Mouse (Mus musculus) cerebellum, postnatal 10 days (tissue): ENCODE results near the gene Ranbp3.
"Not testable (repeated sequence)": the region's sequence is repeated elsewhere in the genome, so short reads cannot be mapped to it uniquely, and the experiment has no call there.

Experiments
- DNase-seq, 2 experiments: peaks; one replicate each; pipeline ENCODE4 v3.0.0; 2021; ENCODE audit warnings: mixed read lengths in 2 of 2

Gene Ranbp3

DNA sequence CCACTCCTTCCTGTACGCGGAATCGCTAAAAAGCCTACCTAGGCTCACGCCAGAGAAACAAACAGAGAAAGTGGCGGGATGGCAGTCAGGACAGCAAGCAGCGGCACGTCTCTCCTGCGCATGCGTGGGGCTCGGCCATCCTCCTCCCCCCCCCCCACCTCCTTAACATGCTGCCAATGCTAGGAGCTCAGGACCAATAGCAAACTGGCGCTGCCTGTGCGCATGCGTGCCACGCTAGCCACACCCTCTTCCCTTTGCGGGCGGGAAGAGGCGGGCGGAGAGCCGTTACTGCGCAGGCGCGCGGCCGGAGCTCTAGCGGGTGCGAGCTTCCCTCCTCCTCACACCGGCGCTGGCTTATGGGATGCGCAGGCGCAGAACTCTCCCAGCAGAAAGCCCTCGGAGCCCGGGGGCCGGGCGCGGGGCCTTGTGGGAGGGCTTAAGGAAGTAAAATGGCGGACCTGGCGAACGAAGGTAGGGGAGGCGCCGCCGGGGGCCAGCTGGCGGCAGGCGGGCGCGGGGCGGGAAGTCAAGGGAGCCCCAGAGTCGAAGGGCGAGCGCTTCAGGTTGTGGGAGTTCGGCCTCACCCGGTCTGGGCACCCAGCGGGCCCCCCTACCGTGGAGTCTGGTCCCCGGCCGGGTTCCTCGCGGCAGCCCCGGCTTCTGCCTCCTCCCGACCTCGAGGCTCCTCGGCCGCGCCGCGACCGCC, at the start of gene Ranbp3:
TSS of gene Ranbp3 (plus strand) at position 354 of the 706 bp plus-strand sequence.
- DNase-seq = peak; percentile 99 to 100

DNA sequence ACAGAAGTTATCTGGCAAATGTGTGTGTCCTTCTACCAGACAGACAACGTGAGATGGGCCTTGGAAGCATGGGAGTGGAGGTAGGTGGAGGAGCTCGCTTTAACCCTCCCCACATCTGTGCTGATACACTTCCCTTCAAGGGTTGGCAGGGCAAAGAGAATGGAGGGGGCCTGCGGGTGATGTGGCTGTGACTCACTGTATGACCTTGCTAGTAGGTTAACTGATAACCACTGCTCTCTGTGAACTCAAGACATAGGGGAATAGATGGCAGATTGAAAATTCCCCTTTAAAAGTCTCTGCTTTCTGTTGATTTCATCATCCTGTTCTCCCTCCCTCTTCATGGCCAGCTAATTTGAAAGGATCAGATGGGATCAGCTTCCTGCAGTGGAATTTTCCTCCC, 47.6 kb upstream of the Ranbp3 start:
- DNase-seq = no peak

DNA sequence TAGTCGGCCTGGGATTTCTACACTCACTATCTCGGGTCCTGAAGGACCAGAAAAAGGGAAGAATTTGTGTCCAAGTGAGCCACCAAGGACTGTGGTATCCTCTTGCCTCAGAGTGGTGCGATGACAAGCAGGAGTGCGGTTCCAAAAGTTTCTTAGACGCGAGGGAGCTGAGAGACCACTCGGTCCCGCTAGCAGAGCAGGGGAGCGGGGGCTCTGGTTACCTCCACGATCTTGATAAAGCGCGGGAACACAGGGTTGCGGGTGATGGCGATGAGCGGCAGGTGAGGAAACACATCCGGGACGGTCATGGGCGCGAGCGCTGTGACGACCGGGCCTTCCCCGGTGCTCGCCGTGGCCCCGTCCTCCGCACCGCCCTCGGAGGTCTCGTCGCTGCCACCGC, 46.8 kb upstream of the Ranbp3 start:
- no peak for DNase-seq

GRCm38 (mm10) chr17:56626754-56627470, 46.2 kb upstream of the Ranbp3 start, which contains the start of gene Lonp1:
TSS of gene Lonp1 (minus strand) at chr17:56626887.
- peak; percentile 99 for DNase-seq

DNA sequence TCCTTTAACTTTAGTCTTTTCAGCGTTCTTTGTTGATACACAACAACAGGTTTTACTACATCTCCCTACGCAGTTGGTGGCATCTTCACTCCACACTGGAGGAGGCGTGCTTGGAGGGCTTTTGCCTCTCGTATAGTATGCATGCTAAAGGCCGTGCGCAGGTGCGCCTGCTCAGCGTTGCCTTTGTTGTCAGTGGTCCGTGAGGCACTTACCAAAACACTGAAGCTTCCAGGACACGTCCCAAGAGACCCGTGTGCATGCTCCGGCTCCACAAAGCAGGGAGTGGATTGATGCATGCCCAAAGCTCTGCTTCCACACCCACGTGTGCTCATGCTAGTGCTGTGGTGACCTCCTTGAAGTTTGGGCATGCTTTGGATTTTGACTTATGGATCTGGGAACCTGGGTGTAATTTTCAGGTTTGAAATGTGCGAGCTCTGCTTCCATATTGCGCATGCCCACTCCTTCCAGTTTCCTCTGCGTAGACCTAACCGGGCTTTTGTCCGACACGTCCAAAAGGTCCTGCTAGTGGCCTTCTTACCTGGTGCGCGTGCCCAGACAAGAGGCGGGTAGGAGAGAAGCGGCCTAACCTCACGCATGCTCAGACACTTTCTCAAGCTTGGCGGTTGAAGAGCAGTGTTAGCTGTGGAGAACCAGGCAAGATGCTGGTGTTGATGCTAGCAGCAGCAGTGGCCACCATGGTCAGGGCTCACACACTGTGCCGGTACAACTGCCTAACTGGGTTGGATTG, 45.4 kb upstream of the Ranbp3 start, which contains the start of gene Catsperd:
TSS of gene Catsperd (plus strand) at position 614 of the 748 bp plus-strand sequence.
- DNase-seq = peak; percentile 46 to 59

DNA sequence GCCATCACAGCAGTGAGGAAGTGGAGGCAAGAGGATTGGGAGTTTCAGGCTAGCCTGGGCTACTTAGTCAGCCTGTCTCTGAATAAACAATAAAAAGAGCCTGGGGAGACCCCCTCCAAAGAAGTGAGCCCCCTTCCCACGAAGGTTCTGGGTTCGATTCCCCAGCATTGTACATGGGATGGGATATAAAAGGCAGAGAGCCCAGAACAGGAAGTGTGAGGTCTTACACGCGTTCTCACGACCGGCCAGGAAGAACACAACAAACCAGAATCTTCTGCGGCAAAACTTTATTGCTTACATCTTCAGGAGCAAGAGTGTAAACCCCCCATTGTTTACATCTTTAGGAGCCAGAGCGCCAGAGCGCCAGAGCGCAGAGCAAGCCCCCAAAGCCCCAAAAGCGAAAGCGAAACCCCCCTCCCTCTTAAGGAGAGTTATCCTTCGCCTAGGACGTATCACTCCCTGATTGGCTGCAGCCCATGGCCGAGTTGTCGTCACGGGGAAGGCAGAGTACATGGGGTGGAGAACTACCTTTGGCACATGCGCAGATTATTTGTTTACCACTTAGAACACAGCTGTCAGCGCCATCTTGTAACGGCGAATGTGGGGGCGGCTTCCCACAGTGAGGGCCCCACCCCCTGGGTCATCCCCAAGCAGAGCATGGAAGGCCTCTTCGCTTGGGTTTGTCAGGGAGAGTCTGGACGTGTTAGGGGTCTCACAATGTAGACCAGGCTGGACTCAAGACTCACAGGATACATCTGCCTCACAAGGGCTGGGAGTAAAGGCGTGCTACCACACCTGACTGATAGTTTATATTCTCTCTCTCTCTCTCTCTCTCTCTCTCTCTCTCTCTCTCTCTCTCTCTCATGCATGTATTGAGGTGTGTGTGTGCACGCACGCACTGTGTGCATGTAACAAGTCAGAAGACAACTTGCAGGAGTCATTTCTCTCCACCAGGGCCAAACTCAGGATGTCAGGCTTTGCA, 43.0 kb upstream of the Ranbp3 start:
- DNase-seq = not testable (repeated sequence)

GRCm38 (mm10) chr17:56631807-56632206, 41.3 kb upstream of the Ranbp3 start:
- no peak for DNase-seq

DNA sequence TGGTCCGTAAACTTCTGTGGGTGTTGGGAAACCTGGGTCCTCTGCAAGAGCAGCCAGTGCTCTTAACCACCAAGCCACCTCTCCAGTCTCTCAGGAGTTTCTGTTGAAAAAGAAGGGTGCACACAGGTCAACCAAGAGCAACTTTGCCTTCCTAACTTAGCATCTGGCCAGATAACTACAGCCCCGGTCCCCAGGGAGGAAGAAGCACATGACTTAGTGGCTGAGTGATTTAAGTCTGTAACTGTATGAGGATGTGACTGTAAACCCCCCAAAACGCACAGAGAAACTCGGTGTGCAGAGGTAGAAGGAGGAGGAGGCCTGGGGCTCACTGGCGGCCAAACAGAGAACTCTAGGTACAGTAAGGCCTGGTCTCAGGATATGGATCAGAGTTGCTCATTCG, 39.1 kb upstream of the Ranbp3 start:
- no peak for DNase-seq

GRCm38 (mm10) chr17:56643237-56643636, 29.9 kb upstream of the Ranbp3 start:
- DNase-seq = no peak

DNA sequence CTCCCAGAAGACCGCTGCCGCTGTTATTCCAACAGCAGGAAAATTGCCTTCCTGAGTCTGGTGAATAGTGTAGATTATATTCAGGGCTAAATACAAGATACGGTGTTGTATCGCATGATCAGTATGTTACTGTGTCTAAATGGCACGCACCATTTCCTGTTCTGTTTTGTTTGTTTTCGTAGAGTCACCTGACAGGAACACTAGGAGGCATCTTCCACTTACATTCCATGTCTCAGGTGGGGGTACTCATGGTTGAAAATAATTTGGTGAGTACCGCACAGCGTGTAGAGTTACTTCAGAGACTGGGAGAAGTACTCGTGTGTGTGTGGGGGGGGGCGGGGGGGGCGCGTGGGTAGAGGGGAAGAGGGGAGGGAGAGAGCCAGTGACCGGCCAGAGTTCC, 25.5 kb upstream of the Ranbp3 start:
- no peak for DNase-seq

GRCm38 (mm10) chr17:56651801-56652200, 21.3 kb upstream of the Ranbp3 start:
- peak; percentile 50 for DNase-seq

- DNase-seq = no peak
These were observed 18.3 kb upstream of the Ranbp3 start for GRCm38 (mm10) chr17:56654771-56655170.

GRCm38 (mm10) chr17:56655311-56655710, 17.8 kb upstream of the Ranbp3 start:
- DNase-seq = no peak

DNA sequence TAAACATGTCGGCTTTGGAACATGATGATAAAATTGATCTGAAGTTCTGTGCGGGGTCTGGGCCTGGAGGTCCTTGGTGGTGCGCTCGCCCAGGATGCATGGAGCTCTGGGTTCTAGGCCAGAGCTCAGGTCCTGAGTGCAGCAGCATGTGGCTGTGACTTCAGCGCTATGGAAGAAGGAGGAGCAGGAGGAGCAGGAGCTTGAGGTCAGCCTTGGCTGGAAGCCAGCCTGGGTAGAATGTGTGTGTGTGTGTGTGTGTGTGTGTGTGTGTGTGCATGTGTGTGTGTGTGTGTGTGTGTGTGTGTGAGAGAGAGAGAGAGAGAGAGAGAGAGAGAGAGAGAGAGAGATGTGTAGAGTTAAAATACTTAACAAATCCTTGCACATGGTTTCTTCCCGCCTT, 16.9 kb upstream of the Ranbp3 start:
- no peak for DNase-seq

- DNase-seq = no peak
These were observed 9.4 kb upstream of the Ranbp3 start for GRCm38 (mm10) chr17:56663659-56664058.

GRCm38 (mm10) chr17:56664333-56664732, 8.8 kb upstream of the Ranbp3 start:
- DNase-seq = no peak

GRCm38 (mm10) chr17:56666384-56666783, 6.7 kb upstream of the Ranbp3 start:
- no peak for DNase-seq

DNA sequence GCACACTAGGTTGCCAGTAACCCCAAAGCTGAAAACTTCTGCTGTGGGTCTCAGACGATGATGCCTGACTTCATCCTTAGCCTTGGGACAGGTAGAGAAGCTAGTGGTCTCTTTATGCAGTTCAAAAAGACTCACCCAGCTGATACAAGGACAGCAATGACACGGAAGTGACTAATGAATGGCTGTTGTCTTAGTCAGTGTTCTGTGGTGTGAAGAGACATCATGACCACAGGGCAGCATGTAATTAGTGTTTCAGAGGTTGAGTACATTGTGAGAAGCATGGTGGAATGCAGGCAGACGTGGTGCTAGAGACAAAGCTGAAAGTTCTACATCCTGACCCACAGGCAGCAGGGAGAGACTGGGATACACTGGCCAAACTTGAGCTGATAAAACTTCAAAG, 5.5 kb upstream of the Ranbp3 start:
- DNase-seq = no peak

GRCm38 (mm10) chr17:56668384-56669144, 4.5 kb upstream of the Ranbp3 start:
- peak; percentile 95 to 96 for DNase-seq

DNA sequence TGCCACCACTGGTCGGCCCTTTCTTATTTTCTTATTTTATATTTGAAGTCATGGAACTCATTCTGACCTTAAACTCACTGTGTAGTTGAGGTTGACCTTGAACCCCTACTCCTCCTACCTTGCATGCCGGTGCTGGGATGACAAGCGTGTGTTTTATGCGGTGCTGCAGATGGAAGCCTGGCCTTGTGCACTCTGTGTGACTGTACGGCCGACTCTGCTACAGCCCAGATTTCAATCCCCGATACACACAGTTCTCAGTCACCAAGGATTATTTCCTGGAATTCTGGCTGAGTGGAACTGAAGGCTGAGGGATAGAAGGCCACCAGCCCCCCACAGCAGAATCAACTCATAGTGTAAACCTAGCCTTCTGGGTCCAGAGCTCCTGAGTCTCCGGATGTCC, 3.3 kb upstream of the Ranbp3 start:
- DNase-seq = no peak

DNA sequence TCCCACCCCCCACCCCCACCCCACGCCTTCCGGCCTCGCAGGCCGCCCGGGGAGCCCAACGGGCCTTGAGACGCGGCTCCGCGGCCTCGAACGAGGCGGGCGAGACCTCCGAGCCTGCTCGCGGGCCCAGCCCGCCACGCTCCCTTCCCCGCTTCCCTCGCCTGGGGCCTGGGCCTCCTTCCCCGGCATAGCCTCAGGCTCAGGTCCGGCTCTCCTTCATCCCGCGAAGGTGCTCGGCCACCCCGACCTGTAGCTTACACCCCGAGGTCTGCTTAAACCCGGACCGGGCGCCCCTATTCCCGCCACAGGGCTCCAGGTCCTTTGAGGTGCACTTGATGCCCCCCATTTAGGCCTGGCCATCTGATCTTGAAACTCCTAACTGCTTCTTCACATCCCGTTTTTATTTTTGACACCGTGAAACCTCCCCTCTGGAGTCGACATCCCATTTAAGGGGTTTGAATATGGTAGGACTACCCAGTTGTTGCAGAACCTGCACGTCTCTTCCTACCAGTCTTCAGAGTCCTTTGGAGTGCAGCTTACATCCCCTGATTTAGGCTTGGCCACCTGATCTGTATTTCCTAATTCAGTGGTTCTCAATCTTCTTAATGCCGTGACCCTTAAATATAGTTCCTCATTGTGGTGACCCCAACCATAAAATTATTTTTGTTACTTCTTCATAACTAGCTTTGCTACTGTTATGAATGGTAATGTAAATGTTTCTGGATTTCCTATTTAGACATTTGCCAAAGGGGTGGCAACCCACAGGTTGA, 738 bp downstream of the Ranbp3 start:
- DNase-seq = peak in 1 of 2 experiments; percentile 50
